Mouse (Mus musculus) intestine, embryonic 16.5 days (tissue): ENCODE measurements at regions not wholly inside any gene's neighbourhood (a gene's known extent, or its start where the extent isn't known, plus 50 kb on each side); places are given as distances from the start of the nearest gene placed in this dataset.

ENCODE experiments used
- ATAC-seq: fragments of 200-750 bp; cut with Nextera tagmentation; 2 replicates; pipeline ENCODE4 v1.8.0; 2017; ENCODE audit warnings: moderate TSS enrichment, moderate library complexity
- H3K27ac ChIP-seq: fragments of 300-500 bp; sonication (generic); 2 replicates; pipeline ENCODE4 v1.5.1; 2014; ENCODE audit warnings: mild to moderate bottlenecking, low read length
- H3K27me3 ChIP-seq: fragments of 300-500 bp; sonication (generic); replicated peaks from 2 replicates; pipeline ENCODE4 v1.6.1; 2014; ENCODE audit warnings: low read length, control low read depth, mixed read lengths; ENCODE audit not compliant: control insufficient read depth, insufficient read depth
- H3K36me3 ChIP-seq: fragments of 300-500 bp; sonication (generic); 2 replicates; pipeline ENCODE4 v1.6.1; 2014; ENCODE audit warnings: low read length, control low read depth; ENCODE audit not compliant: control insufficient read depth, insufficient read depth
- H3K4me1 ChIP-seq: fragments of 300-500 bp; sonication (generic); 2 replicates; pipeline ENCODE4 v1.6.1; 2014; ENCODE audit warnings: low read length, control low read depth, mixed read lengths; ENCODE audit not compliant: control insufficient read depth, insufficient read depth
- H3K4me2 ChIP-seq: fragments of 300-500 bp; sonication (generic); 2 replicates; pipeline ENCODE4 v1.6.1; 2014; ENCODE audit warnings: low read depth, low read length, control low read depth
- H3K4me3 ChIP-seq: fragments of 300-500 bp; sonication (generic); 2 replicates; pipeline ENCODE4 v1.5.1; 2014; ENCODE audit warnings: mild to moderate bottlenecking, low read length
- H3K9ac ChIP-seq: fragments of 300-500 bp; sonication (generic); 2 replicates; pipeline ENCODE4 v1.6.1; 2014; ENCODE audit warnings: low read depth, low read length
- H3K9me3 ChIP-seq: fragments of 300-500 bp; sonication (generic); 2 replicates; pipeline ENCODE4 v1.6.1; 2016; ENCODE audit warnings: low read length, control low read depth; ENCODE audit not compliant: control insufficient read depth
- WGBS: fragments of 180-500 bp; shearing (Covaris S2); extraction: QIAGEN DNeasy Blood & Tissue Kit; methylation state at CpG from one replicate; pipeline ENCODE4 v1.1.7; 2014; 5-methylcytosine and 5-hydroxymethylcytosine counted together

- 58% methylated on average over 7 of the region's 7 CpGs for WGBS
- H3K9me3 ChIP-seq = no peaks in the 10 kb centered on the region
- H3K4me3 ChIP-seq = no peak overlapping the region
- no peaks in the 10 kb centered on the region for H3K4me1 ChIP-seq
- no peaks in the 10 kb centered on the region for H3K27me3 ChIP-seq
- H3K9ac ChIP-seq = no peak overlapping the region
- H3K27ac ChIP-seq = no peak overlapping the region
- ATAC-seq = no peak
- no peaks in the 10 kb centered on the region for H3K36me3 ChIP-seq
- no peak overlapping the region for H3K4me2 ChIP-seq
Measured at GRCm38 (mm10) chr5:75754356-75754755, 179.6 kb downstream of the Kit start.

- Histone ChIP-seq H3K4me2 (no peak overlapping the region), H3K4me1 (peaks cover 5% of the 10 kb centered on the region; the same call in 1 of the 2 replicates), H3K9ac (no peak overlapping the region), H3K9me3 (no peaks in the 10 kb centered on the region), H3K36me3 (no peaks in the 10 kb centered on the region), H3K4me3 (no peak overlapping the region), H3K27me3 (no peaks in the 10 kb centered on the region), H3K27ac (no peak overlapping the region)
- 75% methylated on average over 9 of the region's 9 CpGs for WGBS
- no peak for ATAC-seq
Measured at GRCm38 (mm10) chr5:75745311-75745710, 170.6 kb downstream of the Kit start.

- Histone ChIP-seq H3K27ac (no peak overlapping the region), H3K4me3 (no peak overlapping the region), H3K9me3 (no peaks in the 10 kb centered on the region), H3K4me1 (peaks cover 5% of the 10 kb centered on the region; the same call in 1 of the 2 replicates), H3K4me2 (no peak overlapping the region), H3K9ac (no peak overlapping the region), H3K27me3 (no peaks in the 10 kb centered on the region), H3K36me3 (no peaks in the 10 kb centered on the region)
- 15% methylated on average over 6 of the region's 6 CpGs for WGBS
- no peak for ATAC-seq
Measured at GRCm38 (mm10) chr5:75744475-75745045, 169.8 kb downstream of the Kit start.

GRCm38 (mm10) chr5:75739336-75739735, 164.6 kb downstream of the Kit start:
- Histone ChIP-seq H3K36me3 (no peaks in the 10 kb centered on the region), H3K27ac (no peak overlapping the region), H3K9ac (no peak overlapping the region), H3K4me2 (no peak overlapping the region), H3K9me3 (no peaks in the 10 kb centered on the region), H3K4me3 (no peak overlapping the region), H3K4me1 (peaks cover under 1% of the 10 kb centered on the region; the same call in 1 of the 2 replicates), H3K27me3 (no peaks in the 10 kb centered on the region)
- WGBS = 84% methylated on average over 8 of the region's 8 CpGs
- ATAC-seq = no peak

GRCm38 (mm10) chr5:75738445-75738844, 163.7 kb downstream of the Kit start:
- WGBS = 87% methylated on average over 2 of the region's 2 CpGs
- H3K4me3 ChIP-seq = no peak overlapping the region
- no peaks in the 10 kb centered on the region for H3K9me3 ChIP-seq
- no peak overlapping the region for H3K27ac ChIP-seq
- H3K4me1 ChIP-seq = no peaks in the 10 kb centered on the region
- ATAC-seq = no peak
- no peaks in the 10 kb centered on the region for H3K36me3 ChIP-seq
- H3K27me3 ChIP-seq = no peaks in the 10 kb centered on the region
- no peak overlapping the region for H3K9ac ChIP-seq
- no peak overlapping the region for H3K4me2 ChIP-seq

GRCm38 (mm10) chr5:75737752-75738151, 163.0 kb downstream of the Kit start:
- H3K27me3 ChIP-seq = no peaks in the 10 kb centered on the region
- no peaks in the 10 kb centered on the region for H3K4me1 ChIP-seq
- WGBS = 88% methylated on average over 7 of the region's 7 CpGs
- no peak overlapping the region for H3K9ac ChIP-seq
- H3K36me3 ChIP-seq = no peaks in the 10 kb centered on the region
- no peak overlapping the region for H3K4me2 ChIP-seq
- H3K9me3 ChIP-seq = no peaks in the 10 kb centered on the region
- no peak overlapping the region for H3K4me3 ChIP-seq
- ATAC-seq = no peak
- no peak overlapping the region for H3K27ac ChIP-seq

- H3K9me3 ChIP-seq = no peaks in the 10 kb centered on the region
- no peak overlapping the region for H3K27ac ChIP-seq
- H3K27me3 ChIP-seq = no peaks in the 10 kb centered on the region
- H3K4me1 ChIP-seq = no peaks in the 10 kb centered on the region
- no peak overlapping the region for H3K4me3 ChIP-seq
- no peak overlapping the region for H3K4me2 ChIP-seq
- H3K36me3 ChIP-seq = no peaks in the 10 kb centered on the region
- ATAC-seq = no peak
- no peak overlapping the region for H3K9ac ChIP-seq
Measured at GRCm38 (mm10) chr5:75736318-75736717, 161.6 kb downstream of the Kit start.

- no peaks in the 10 kb centered on the region for H3K27me3 ChIP-seq
- H3K4me1 ChIP-seq = peaks cover 4% of the 10 kb centered on the region
- H3K9ac ChIP-seq = peak overlapping the region; percentile 51
- H3K36me3 ChIP-seq = no peaks in the 10 kb centered on the region
- peak overlapping the region; percentile 36 for H3K4me3 ChIP-seq
- ATAC-seq = peak; percentile 89
- H3K9me3 ChIP-seq = no peaks in the 10 kb centered on the region
- H3K27ac ChIP-seq = peak overlapping the region; percentile 62; the same call in 1 of the 2 replicates
- 65% methylated on average over 14 of the region's 14 CpGs for WGBS
- H3K4me2 ChIP-seq = peak overlapping the region; percentile 41
Measured at GRCm38 (mm10) chr5:75734508-75734907, 159.8 kb downstream of the Kit start.

- Histone ChIP-seq H3K27me3 (no peaks in the 10 kb centered on the region), H3K4me3 (no peak overlapping the region), H3K9ac (no peak overlapping the region), H3K9me3 (no peaks in the 10 kb centered on the region), H3K4me1 (peaks cover 4% of the 10 kb centered on the region), H3K4me2 (no peak overlapping the region), H3K27ac (peak overlapping the region; percentile 62; the same call in 1 of the 2 replicates), H3K36me3 (no peaks in the 10 kb centered on the region)
- 64% methylated on average over 6 of the region's 6 CpGs for WGBS
- peak; percentile 68 for ATAC-seq
Measured at GRCm38 (mm10) chr5:75734043-75734442, 159.3 kb downstream of the Kit start.

GRCm38 (mm10) chr5:75731236-75731635, 156.5 kb downstream of the Kit start:
- ATAC-seq = no peak
- Histone ChIP-seq H3K4me3 (no peak overlapping the region), H3K4me2 (no peak overlapping the region), H3K9me3 (no peaks in the 10 kb centered on the region), H3K36me3 (no peaks in the 10 kb centered on the region), H3K9ac (no peak overlapping the region), H3K27ac (no peak overlapping the region), H3K27me3 (no peaks in the 10 kb centered on the region), H3K4me1 (peaks cover 4% of the 10 kb centered on the region)
- 82% methylated on average over 4 of the region's 4 CpGs for WGBS
